Mouse (Mus musculus): ENCODE data around the gene Opn1sw.
"Not testable (repeated sequence)": the region's sequence is repeated elsewhere in the genome, so short reads cannot be mapped to it uniquely, and the experiment has no call there.

The Opn1sw gene

GRCm38 (mm10) chr6:29346512-29346911 is 41.8 kb downstream of the Opn1sw start:
- not testable (repeated sequence) for DNase-seq (ENCODE audit: low spot score)

DNA sequence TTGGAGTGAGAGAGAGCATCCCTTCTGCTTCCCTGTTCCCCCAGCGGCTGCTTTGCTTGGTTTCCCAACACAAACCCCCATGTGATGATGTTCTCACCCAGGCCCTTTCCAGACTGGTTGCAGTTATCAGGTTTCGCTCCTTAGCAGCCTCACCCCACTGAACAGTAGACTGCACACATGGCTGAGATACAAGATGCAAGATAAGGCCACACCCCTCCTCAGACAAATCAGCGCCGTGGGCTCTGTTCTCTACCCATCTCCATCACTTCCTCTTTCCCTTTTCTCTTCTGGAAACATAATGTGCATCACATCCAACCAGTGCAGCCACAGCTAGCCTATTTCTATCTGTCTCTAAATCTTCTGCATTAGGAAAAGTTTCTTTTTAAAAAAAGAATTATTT is 58.8 kb downstream of the Opn1sw start:
- no peak for DNase-seq (ENCODE audit: low spot score)

- no peak for DNase-seq (ENCODE audit: low spot score)
Observed at GRCm38 (mm10) chr6:29326961-29327360, 61.3 kb downstream of the Opn1sw start.
